Mouse (Mus musculus) gastrocnemius, adult 2 months (tissue): Measurements from ENCODE around the gene Neurod4. TPM values are rescaled to one million over a fixed set of nuclear protein-coding genes. Genes with fewer than 3 reads are reported as not detected.
"Not testable (repeated sequence)": the region's sequence is repeated elsewhere in the genome, so short reads cannot be mapped to it uniquely, and the experiment has no call there.

Experiments used
- DNase-seq: peaks from one replicate; pipeline ENCODE4 v3.0.0; 2022
- H3K27ac ChIP-seq: fragments of 200-600 bp; 2 replicates; pipeline ENCODE4 v1.8.1; 2022; ENCODE audit warnings: mild to moderate bottlenecking
- H3K4me3 ChIP-seq: fragments of 200-600 bp; 2 replicates; pipeline ENCODE4 v1.8.1; 2022; ENCODE audit warnings: mild to moderate bottlenecking, moderate library complexity
- CTCF ChIP-seq: fragments of 200-600 bp; IDR thresholded peaks from 2 replicates; pipeline ENCODE4 v1.8.1; 2022; ENCODE audit warnings: antibody characterized with exemption, mild to moderate bottlenecking, moderate library complexity
- intact Hi-C: fragments of 180-260 bp; cut with DNase I; formaldehyde crosslinking; loops from one replicate; pipeline ENCODE4 v1.15.1; 2025
- long read RNA-seq, 2 experiments: library from polyadenylated mRNA; stranded (forward); transcript quantifications; one replicate each; pipeline ENCODE4 v2.0.0; 2021
- total RNA-seq, 2 experiments: library from RNA; stranded (reverse); gene quantifications; 2 replicates each; pipeline ENCODE4 v1.2.3; 2021

Gene Neurod4
- not detected for total RNA-seq
- long read RNA-seq, experiment 1: 0 reads
- long read RNA-seq, experiment 2: 0 reads

- Histone ChIP-seq H3K4me3 (no peak within 1 kb of the TSS), H3K27ac (no peak within 1 kb of the TSS)
- intact Hi-C loops: no loop called here
- TF ChIP-seq CTCF: no peak
- DNase-seq: peak; percentile 22
Measured at GRCm38 (mm10) chr10:130280066-130280465, at the start of gene Neurod4. Gene Neurod4 (minus strand): TSS chr10:130280240.

- TF ChIP-seq CTCF: no peak
- intact Hi-C loops: no loop called here
- Histone ChIP-seq H3K27ac (no peak overlapping the region), H3K4me3 (no peak overlapping the region)
- DNase-seq: no peak
Measured at GRCm38 (mm10) chr10:130324243-130324642, 44.2 kb upstream of the Neurod4 start.

GRCm38 (mm10) chr10:130322637-130323036 lies 42.6 kb upstream of the Neurod4 start, which contains the start of gene Tespa1:
Gene Tespa1 (plus strand): TSS chr10:130322870.
- intact Hi-C loops: no loop called here
- no peak for DNase-seq
- no peak for TF ChIP-seq CTCF
- no peak within 1 kb of the TSS for H3K4me3 ChIP-seq
- H3K27ac ChIP-seq: no peak within 1 kb of the TSS

- intact Hi-C loops: no loop called here
- no peak overlapping the region for H3K4me3 ChIP-seq
- H3K27ac ChIP-seq: no peak overlapping the region
- DNase-seq: no peak
- TF ChIP-seq CTCF: no peak
Measured at GRCm38 (mm10) chr10:130322062-130322461, 42.0 kb upstream of the Neurod4 start.

- intact Hi-C loops: no loop called here
- no peak for TF ChIP-seq CTCF
- Histone ChIP-seq H3K4me3 (no peak overlapping the region), H3K27ac (no peak overlapping the region)
- no peak for DNase-seq
Measured at GRCm38 (mm10) chr10:130320715-130321114, 40.7 kb upstream of the Neurod4 start.

- Histone ChIP-seq H3K4me3 (no peak overlapping the region), H3K27ac (no peak overlapping the region)
- DNase-seq: no peak
- TF ChIP-seq CTCF: no peak
- intact Hi-C loops: no loop called here
Measured at GRCm38 (mm10) chr10:130318720-130319119, 38.7 kb upstream of the Neurod4 start.

- no peak for DNase-seq
- intact Hi-C loops: no loop called here
- H3K27ac ChIP-seq: no peak overlapping the region
- H3K4me3 ChIP-seq: no peak overlapping the region
- TF ChIP-seq CTCF: no peak
Measured at GRCm38 (mm10) chr10:130315846-130316245, 35.8 kb upstream of the Neurod4 start.

- TF ChIP-seq CTCF: no peak
- Histone ChIP-seq H3K27ac (no peak overlapping the region), H3K4me3 (no peak overlapping the region)
- peak; percentile 57 for DNase-seq
- intact Hi-C loops: no loop called here
Measured at GRCm38 (mm10) chr10:130314110-130314829, 34.2 kb upstream of the Neurod4 start.

- Histone ChIP-seq H3K4me3 (no peak overlapping the region), H3K27ac (no peak overlapping the region)
- peak; percentile 24; the same call in 1 of the 2 replicates for TF ChIP-seq CTCF
- DNase-seq: no peak
- intact Hi-C loops: no loop called here
Measured at GRCm38 (mm10) chr10:130313531-130313930, 33.5 kb upstream of the Neurod4 start.

- DNase-seq: no peak
- H3K27ac ChIP-seq: no peak overlapping the region
- no peak overlapping the region for H3K4me3 ChIP-seq
- intact Hi-C loops: no loop called here
- TF ChIP-seq CTCF: no peak
Measured at GRCm38 (mm10) chr10:130311534-130312227, 31.6 kb upstream of the Neurod4 start.

- intact Hi-C loops, DNase-seq, H3K27ac ChIP-seq, H3K4me3 ChIP-seq: not testable (repeated sequence)
Measured at GRCm38 (mm10) chr10:130304138-130304537, 24.1 kb upstream of the Neurod4 start.

- not testable (repeated sequence) for DNase-seq, H3K4me3 ChIP-seq, H3K27ac ChIP-seq
- TF ChIP-seq CTCF: peak; percentile 64
- intact Hi-C loops: loop anchor here (2.0 kb wide), 1 partner anchor 70 kb away; no protein-coding TSS in a partner anchor
Measured at GRCm38 (mm10) chr10:130298748-130299147, 18.7 kb upstream of the Neurod4 start.

GRCm38 (mm10) chr10:130293741-130294408 lies 13.8 kb upstream of the Neurod4 start:
- no peak overlapping the region for H3K4me3 ChIP-seq
- TF ChIP-seq CTCF: no peak
- intact Hi-C loops: no loop called here
- no peak overlapping the region for H3K27ac ChIP-seq
- DNase-seq: no peak
